ENCODE assay signal across 1 mouse cellular context in genomic region chr7:6362268-6363046, GRCm38 (mm10).
TF ChIP-seq lines count a peak whose summit lies in the region.

No protein-coding gene starts in this region.

TF ChIP-seq in myocyte, 11 proteins besides CTCF, POLR2A, EP300 and RAD21 (continued from another document):
- TF ChIP-seq TCF12 (IDR thresholded peaks at IDR 0.05; ENCODE audit: insufficient read depth, poor library complexity, severe bottlenecking): no peak
- TF ChIP-seq REST (IDR thresholded peaks at IDR 0.05; ENCODE audit: insufficient read depth, insufficient read length): no peak
- no peak for TF ChIP-seq TCF3 (IDR thresholded peaks at IDR 0.05; ENCODE audit: insufficient read length, low read depth)
- no peak for TF ChIP-seq MYOG (IDR thresholded peaks at IDR 0.05; ENCODE audit: control insufficient read depth in 1 of 3, insufficient read depth in 1 of 3, insufficient read length in 2 of 3, low read depth in 2 of 3)
